Mouse (Mus musculus) small intestine, adult 2 months (tissue): ENCODE measurements around the gene Sept9.

ENCODE experiments used
- CTCF ChIP-seq: fragments of 200-500 bp; IDR thresholded peaks from 2 replicates; pipeline ENCODE4 v1.5.1; 2012; ENCODE audit warnings: low read depth, mild to moderate bottlenecking, control low read depth, inconsistent platforms, low read length, moderate library complexity, mixed read lengths; ENCODE audit not compliant: insufficient replicate concordance, insufficient read length; ENCODE audit errors: extremely low read depth
- POLR2A ChIP-seq: fragments of 200-500 bp; IDR thresholded peaks from 2 replicates; pipeline ENCODE4 v1.6.1; 2012; ENCODE audit warnings: low read depth, mild to moderate bottlenecking, control low read depth, inconsistent platforms, low read length, moderate library complexity

DNA sequence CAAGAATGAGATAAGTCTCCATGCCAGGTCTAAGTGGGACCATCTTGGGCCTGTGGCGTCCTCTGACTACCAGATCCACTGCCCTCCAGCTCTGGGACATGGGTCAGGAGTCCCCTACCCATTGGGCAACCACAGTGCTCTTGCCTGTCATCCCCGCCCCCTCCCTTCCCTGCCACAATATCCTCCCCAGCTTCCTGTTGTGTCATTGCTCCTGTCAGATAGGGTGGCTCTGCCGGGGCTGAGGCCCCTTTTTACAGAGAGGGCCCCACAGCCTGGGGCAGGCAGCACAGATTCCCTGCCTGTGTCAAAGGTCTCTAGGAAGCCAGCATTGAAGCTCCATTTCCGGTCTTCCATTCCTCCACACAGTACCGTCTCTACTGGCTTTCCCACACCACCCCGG lies 134.6 kb downstream of the Sept9 start:
- no peak for TF ChIP-seq CTCF
- no peak for TF ChIP-seq POLR2A
